Mouse (Mus musculus): ENCODE measurements around the gene Rpl3.

Rpl3 gene

GRCm38 (mm10) chr15:80090741-80091120 lies 937 bp downstream of the Rpl3 start:
- DNase-seq (ENCODE audit: extremely low read depth, low read depth, low spot score) = no peak

GRCm38 (mm10) chr15:80090155-80090554 lies 1.5 kb downstream of the Rpl3 start:
- DNase-seq (ENCODE audit: extremely low read depth, low read depth, low spot score) = no peak

- no peak for DNase-seq (ENCODE audit: extremely low read depth, low read depth, low spot score)
These were observed 3.0 kb downstream of the Rpl3 start for GRCm38 (mm10) chr15:80088637-80089036.

- DNase-seq (ENCODE audit: extremely low read depth, low read depth, low spot score) = peak; percentile 92
These were observed 4.2 kb downstream of the Rpl3 start for GRCm38 (mm10) chr15:80087406-80088012.

GRCm38 (mm10) chr15:80083740-80084139 lies 7.9 kb downstream of the Rpl3 start:
- no peak for DNase-seq (ENCODE audit: extremely low read depth, low read depth, low spot score)

- DNase-seq (ENCODE audit: extremely low read depth, low read depth, low spot score) = peak; percentile 97
These were observed 8.4 kb downstream of the Rpl3 start for GRCm38 (mm10) chr15:80083276-80083731.

GRCm38 (mm10) chr15:80082661-80083275 lies 8.9 kb downstream of the Rpl3 start:
- no peak for DNase-seq (ENCODE audit: extremely low read depth, low read depth, low spot score)

- DNase-seq (ENCODE audit: extremely low read depth, low read depth, low spot score) = no peak
These were observed 9.7 kb downstream of the Rpl3 start for GRCm38 (mm10) chr15:80081801-80082546.

GRCm38 (mm10) chr15:80080711-80081615 lies 10.7 kb downstream of the Rpl3 start:
- no peak for DNase-seq (ENCODE audit: extremely low read depth, low read depth, low spot score)

- DNase-seq (ENCODE audit: extremely low read depth, low read depth, low spot score) = no peak
These were observed 11.7 kb downstream of the Rpl3 start for GRCm38 (mm10) chr15:80079954-80080353.

- no peak for DNase-seq (ENCODE audit: extremely low read depth, low read depth, low spot score)
These were observed 12.5 kb downstream of the Rpl3 start for GRCm38 (mm10) chr15:80079129-80079668.

GRCm38 (mm10) chr15:80078058-80078814 lies 13.4 kb downstream of the Rpl3 start:
- no peak for DNase-seq (ENCODE audit: extremely low read depth, low read depth, low spot score)

GRCm38 (mm10) chr15:80076338-80077136 lies 15.1 kb downstream of the Rpl3 start:
- DNase-seq (ENCODE audit: extremely low read depth, low read depth, low spot score) = no peak

- no peak for DNase-seq (ENCODE audit: extremely low read depth, low read depth, low spot score)
These were observed 15.8 kb downstream of the Rpl3 start for GRCm38 (mm10) chr15:80075733-80076337.

- DNase-seq (ENCODE audit: extremely low read depth, low read depth, low spot score) = no peak
These were observed 16.3 kb downstream of the Rpl3 start for GRCm38 (mm10) chr15:80075374-80075694.

- DNase-seq (ENCODE audit: extremely low read depth, low read depth, low spot score) = no peak
These were observed 16.9 kb downstream of the Rpl3 start for GRCm38 (mm10) chr15:80074663-80075373.

- DNase-seq (ENCODE audit: extremely low read depth, low read depth, low spot score) = no peak
These were observed 18.4 kb downstream of the Rpl3 start for GRCm38 (mm10) chr15:80073256-80073621.

GRCm38 (mm10) chr15:80072579-80073255 lies 19.0 kb downstream of the Rpl3 start:
- no peak for DNase-seq (ENCODE audit: extremely low read depth, low read depth, low spot score)
